8 mouse cellular contexts compared by ENCODE assay signal in the genomic region with DNA sequence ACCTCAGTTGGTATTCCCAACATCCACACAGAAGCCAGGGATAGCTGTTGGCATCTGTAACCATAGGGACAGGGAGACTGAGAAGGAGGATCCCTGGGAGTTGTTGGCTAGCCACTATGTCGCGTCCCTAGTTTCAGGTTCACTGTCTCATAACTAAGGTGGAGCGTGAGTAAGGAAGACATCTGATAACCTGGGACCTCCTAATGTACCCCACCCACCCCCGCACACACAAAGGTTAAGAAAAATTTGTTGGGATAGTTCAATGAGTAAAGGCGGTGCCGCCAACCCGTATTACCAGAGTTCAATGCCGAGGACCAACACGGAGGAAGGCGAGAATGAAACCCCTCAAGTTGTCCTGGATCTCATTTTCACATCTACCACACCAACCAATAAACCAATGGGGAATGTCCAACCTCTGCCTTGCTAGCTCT. TPM values are rescaled to one million over a fixed set of nuclear protein-coding genes. Genes with fewer than 3 reads are reported as not detected.
DNase-seq lines count a peak whose midpoint lies in the region; ATAC-seq and TF ChIP-seq lines count a peak whose summit lies in the region.

No protein-coding gene starts in this region.

- H3K79me2 ChIP-seq in myocyte (ENCODE audit: control insufficient read depth, insufficient read depth) = peaks cover 26% of the 10 kb centered on the region

- TF ChIP-seq CTCF in spleen, adult 2 months (IDR thresholded peaks at IDR 0.05; ENCODE audit: extremely low read depth, insufficient read depth, insufficient read length, insufficient replicate concordance) = no peak
- TF ChIP-seq CTCF in hindbrain, postnatal 0 days (IDR thresholded peaks at IDR 0.05; ENCODE audit: low read depth) = no peak

- peak overlapping the region; percentile 97 for H3K27ac ChIP-seq in spleen, adult 2 months (ENCODE audit: insufficient read depth, low read length)
- H3K27ac ChIP-seq in hindbrain, postnatal 0 days = peak overlapping the region; percentile 99

- peak overlapping the region; percentile 92 for H3K4me2 ChIP-seq in hindbrain, postnatal 0 days (ENCODE audit: low read depth, low read length)
- peak overlapping the region; percentile 90 for H3K4me2 ChIP-seq in myocyte (ENCODE audit: low read depth)

- no peaks in the 10 kb centered on the region for H3K27me3 ChIP-seq in spleen, adult 2 months (ENCODE audit: control insufficient read depth, insufficient read depth, low read length)
- H3K27me3 ChIP-seq in hindbrain, postnatal 0 days (ENCODE audit: insufficient read depth, low read length) = no peaks in the 10 kb centered on the region
- no peaks in the 10 kb centered on the region for H3K27me3 ChIP-seq in myocyte (ENCODE audit: control insufficient read depth, insufficient read depth, insufficient read length)

- no peaks in the 10 kb centered on the region for H3K9me3 ChIP-seq in hindbrain, postnatal 0 days (ENCODE audit: low read length)

- no peak for ATAC-seq in cerebellum, adult (ENCODE audit: insufficient number of reproducible peaks, low FRiP score, low TSS enrichment)
- no peak for ATAC-seq in hindbrain, postnatal 0 days

- whole genome bisulfite sequencing in spleen, adult 2 months = 13% methylated on average over 10 of the region's 10 CpGs
- 23% methylated on average over 10 of the region's 10 CpGs for WGBS in hindbrain, postnatal 0 days

- peak overlapping the region; percentile 87 for H3K9ac ChIP-seq in hindbrain, postnatal 0 days (replicated peaks; ENCODE audit: low read length)

- H3K4me3 ChIP-seq in spleen, adult 2 months (ENCODE audit: extremely low read depth, insufficient read depth, insufficient read length) = peak overlapping the region; percentile 93
- peak overlapping the region; percentile 70 for H3K4me3 ChIP-seq in hindbrain, postnatal 0 days (ENCODE audit: low read length)
- H3K4me3 ChIP-seq in myocyte = peak overlapping the region; percentile 61

- peaks cover 17% of the 10 kb centered on the region for H3K36me3 ChIP-seq in spleen, adult 2 months (ENCODE audit: control insufficient read depth, insufficient read depth, low read length)
- peaks cover 13% of the 10 kb centered on the region for H3K36me3 ChIP-seq in hindbrain, postnatal 0 days (ENCODE audit: insufficient read depth, low read length)
- H3K36me3 ChIP-seq in myocyte (ENCODE audit: control insufficient read depth, insufficient read depth) = peaks cover 18% of the 10 kb centered on the region

- peaks cover 6% of the 10 kb centered on the region; the same call in 1 of the 2 replicates for H3K4me1 ChIP-seq in spleen, adult 2 months (ENCODE audit: control insufficient read depth, insufficient read depth, insufficient read length)
- peaks cover 6% of the 10 kb centered on the region for H3K4me1 ChIP-seq in hindbrain, postnatal 0 days (ENCODE audit: insufficient read depth, low read length)

- TF ChIP-seq POLR2A in spleen, adult 2 months (IDR thresholded peaks at IDR 0.05; ENCODE audit: low read depth, low read length) = no peak
- TF ChIP-seq POLR2A in myocyte (IDR thresholded peaks at IDR 0.05; ENCODE audit: insufficient read length, low read depth) = no peak

- H3ac ChIP-seq in myocyte (ENCODE audit: control insufficient read depth, insufficient read length) = peak overlapping the region; percentile 71

- peak; percentile 42 for DNase-seq in cerebellum, adult 11-12 months
- no peak for DNase-seq in spleen, adult 2 months (ENCODE audit: low read depth in 1 of 2, low spot score in 2 of 2)
- DNase-seq in spleen, adult 12 weeks (ENCODE audit: low spot score) = no peak
- no peak for DNase-seq in hindbrain, postnatal 0 days (ENCODE audit: low spot score)
- DNase-seq in frontal cortex, postnatal 25 days (ENCODE audit: low spot score in 2 of 2) = no peak
- no peak for DNase-seq in adrenal gland, postnatal 10 days

TF ChIP-seq in myocyte, 11 proteins besides CTCF, POLR2A, EP300 and RAD21:
- TF ChIP-seq SRF (IDR thresholded peaks at IDR 0.05; ENCODE audit: control insufficient read depth, insufficient read length, low read depth) (no peak), MYOD1 (IDR thresholded peaks at IDR 0.05; ENCODE audit: control insufficient read depth in 1 of 3, insufficient read length in 2 of 3, low read depth in 2 of 3) (no peak), CEBPB (IDR thresholded peaks at IDR 0.05; ENCODE audit: insufficient read depth, poor library complexity, severe bottlenecking) (no peak), MAX (IDR thresholded peaks at IDR 0.05; ENCODE audit: low read depth) (no peak), USF1 (IDR thresholded peaks at IDR 0.05; ENCODE audit: low read depth) (no peak), TCF3 (IDR thresholded peaks at IDR 0.05; ENCODE audit: insufficient read length, low read depth) (no peak), MYOG (IDR thresholded peaks at IDR 0.05; ENCODE audit: control insufficient read depth in 1 of 3, insufficient read depth in 1 of 3, insufficient read length in 2 of 3, low read depth in 2 of 3) (no peak), E2F4 (IDR thresholded peaks at IDR 0.05; ENCODE audit: insufficient read depth) (no peak), TCF12 (IDR thresholded peaks at IDR 0.05; ENCODE audit: insufficient read depth, poor library complexity, severe bottlenecking) (no peak), POLR2AphosphoS2 (IDR thresholded peaks at IDR 0.05; ENCODE audit: insufficient read length, low read depth) (no peak), REST (IDR thresholded peaks at IDR 0.05; ENCODE audit: insufficient read depth, insufficient read length) (no peak)

RNA-seq across cellular contexts. Expression of a gene that starts 0.7 kb away (rescaled TPM):
- polyA plus RNA-seq in spleen, adult 2 months (2012; rRNA removed) = 47.7 and 53.8 TPM in 2 replicates
- 41.8 and 43.1 TPM in 2 replicates for total RNA-seq in hindbrain, postnatal 0 days (2014; rRNA removed)
- 17.4 and 17.9 TPM in 2 replicates for polyA plus RNA-seq in hindbrain, postnatal 0 days (2015; fragmentation: Nextera tagmentation; extraction: Ambion mirVana)
- 26.4 TPM for polyA plus RNA-seq in myocyte (2012; fragmentation: generic; extraction: Trizol)
- 10 to 100 TPM; 28.8 to 37.0 TPM for total RNA-seq in adrenal gland, postnatal 10 days (2021)
